Mouse (Mus musculus) heart, embryonic 10.5 days (tissue): ENCODE results near the gene Myrip. TPM values are rescaled to one million over a fixed set of nuclear protein-coding genes. Genes with fewer than 3 reads are reported as not detected.
A peak's percentile ranks its signal among the peaks of the same experiment; 100 is the strongest.
"Not testable (repeated sequence)": the region's sequence is repeated elsewhere in the genome, so short reads cannot be mapped to it uniquely, and the experiment has no call there.

ENCODE experiments used
- DNase-seq: peaks from one replicate; pipeline ENCODE4 v3.0.0-alpha.2; 2017; ENCODE audit warnings: low spot score
- H3K27ac ChIP-seq: fragments of 300-500 bp; sonication (generic); 2 replicates; pipeline ENCODE4 v1.5.1; 2016; ENCODE audit warnings: mild to moderate bottlenecking
- H3K27me3 ChIP-seq: fragments of 300-500 bp; sonication (generic); 2 replicates; pipeline ENCODE4 v1.6.1; 2016; ENCODE audit warnings: mild to moderate bottlenecking; ENCODE audit not compliant: poor library complexity, insufficient read depth, severe bottlenecking
- H3K36me3 ChIP-seq: fragments of 300-500 bp; sonication (generic); 2 replicates; pipeline ENCODE4 v1.6.1; 2016; ENCODE audit warnings: mild to moderate bottlenecking, moderate library complexity
- H3K4me1 ChIP-seq: fragments of 300-500 bp; sonication (generic); 2 replicates; pipeline ENCODE4 v1.6.1; 2016; ENCODE audit warnings: mild to moderate bottlenecking
- H3K4me3 ChIP-seq: fragments of 300-500 bp; sonication (generic); 2 replicates; pipeline ENCODE4 v1.5.1; 2016; ENCODE audit warnings: mild to moderate bottlenecking, moderate library complexity
- H3K9me3 ChIP-seq: fragments of 300-500 bp; sonication (generic); 2 replicates; pipeline ENCODE4 v1.6.1; 2016; ENCODE audit warnings: mild to moderate bottlenecking, moderate library complexity
- WGBS: fragments of 180-500 bp; shearing (Covaris S2); methylation state at CpG from one replicate; pipeline ENCODE4 v1.1.7; 2016; 5-methylcytosine and 5-hydroxymethylcytosine counted together
- polyA plus RNA-seq: library from polyadenylated mRNA; unstranded; fragments of >200 nt; fragmentation: Nextera tagmentation; extraction: Ambion mirVana; gene quantifications from 2 replicates; pipeline ENCODE4 v1.2.1, GENCODE M21; 2016

Gene Myrip
- polyA plus RNA-seq, 1 experiment from 2014 or later = 0.15 TPM

- WGBS = 67% methylated on average over 3 of the region's 3 CpGs
These were observed 61.4 kb downstream of the Myrip start for GRCm38 (mm10) chr9:120362684-120363083.

GRCm38 (mm10) chr9:120364653-120365283 is 63.5 kb downstream of the Myrip start:
- no peak for DNase-seq
- Histone ChIP-seq H3K4me1 (peaks cover 23% of the 10 kb centered on the region), H3K27ac (peak overlapping the region; percentile 65; the same call in 1 of the 2 replicates), H3K36me3 (no peaks in the 10 kb centered on the region), H3K9me3 (no peaks in the 10 kb centered on the region), H3K4me3 (no peak overlapping the region), H3K27me3 (no peaks in the 10 kb centered on the region)
- 69% methylated on average over 19 of the region's 19 CpGs for WGBS

More at GRCm38 (mm10) chr9:120362684-120363083, 61.4 kb downstream of the Myrip start:
- no peak overlapping the region for H3K27ac ChIP-seq
- no peak overlapping the region for H3K4me3 ChIP-seq
- DNase-seq = no peak
- no peaks in the 10 kb centered on the region for H3K27me3 ChIP-seq
- peaks cover 24% of the 10 kb centered on the region for H3K4me1 ChIP-seq
- H3K36me3 ChIP-seq = no peaks in the 10 kb centered on the region
- H3K9me3 ChIP-seq = no peaks in the 10 kb centered on the region

GRCm38 (mm10) chr9:120367526-120367925 is 66.2 kb downstream of the Myrip start:
- DNase-seq = no peak
- Histone ChIP-seq H3K4me3 (no peak overlapping the region), H3K36me3 (no peaks in the 10 kb centered on the region), H3K9me3 (no peaks in the 10 kb centered on the region), H3K4me1 (peaks cover 14% of the 10 kb centered on the region; the same call in 1 of the 2 replicates), H3K27me3 (no peaks in the 10 kb centered on the region), H3K27ac (no peak overlapping the region)
- 95% methylated on average over 1 of the region's 1 CpGs for WGBS

- Histone ChIP-seq H3K27me3 (no peaks in the 10 kb centered on the region), H3K4me3 (no peak overlapping the region), H3K36me3 (no peaks in the 10 kb centered on the region), H3K27ac (no peak overlapping the region), H3K4me1 (no peaks in the 10 kb centered on the region), H3K9me3 (no peaks in the 10 kb centered on the region)
- 83% methylated on average over 5 of the region's 5 CpGs for WGBS
- no peak for DNase-seq
These were observed 70.3 kb downstream of the Myrip start for GRCm38 (mm10) chr9:120371633-120372032.

GRCm38 (mm10) chr9:120372347-120372746 is 71.0 kb downstream of the Myrip start:
- Histone ChIP-seq H3K4me3 (no peak overlapping the region), H3K9me3 (no peaks in the 10 kb centered on the region), H3K4me1 (no peaks in the 10 kb centered on the region), H3K27ac (no peak overlapping the region), H3K27me3 (no peaks in the 10 kb centered on the region), H3K36me3 (no peaks in the 10 kb centered on the region)
- WGBS = 87% methylated on average over 6 of the region's 6 CpGs
- DNase-seq = no peak

GRCm38 (mm10) chr9:120377726-120378125 is 76.4 kb downstream of the Myrip start:
- 33% methylated on average over 11 of the region's 11 CpGs for WGBS
- DNase-seq = no peak

GRCm38 (mm10) chr9:120395188-120395587 is 93.9 kb downstream of the Myrip start:
- 48% methylated on average over 9 of the region's 9 CpGs for whole genome bisulfite sequencing
- 0 out of 2 replicates have a peak, but pooled peaks cover 3% of the 10 kb centered on the region for H3K4me1 ChIP-seq
- no peak overlapping the region for H3K4me3 ChIP-seq
- no peaks in the 10 kb centered on the region for H3K27me3 ChIP-seq
- H3K36me3 ChIP-seq = no peaks in the 10 kb centered on the region
- H3K27ac ChIP-seq = no peak overlapping the region
- H3K9me3 ChIP-seq = no peaks in the 10 kb centered on the region
- no peak for DNase-seq

More at GRCm38 (mm10) chr9:120377726-120378125, 76.4 kb downstream of the Myrip start:
- no peaks in the 10 kb centered on the region for H3K36me3 ChIP-seq
- H3K27ac ChIP-seq = no peak overlapping the region
- no peaks in the 10 kb centered on the region for H3K27me3 ChIP-seq
- H3K9me3 ChIP-seq = no peaks in the 10 kb centered on the region
- no peak overlapping the region for H3K4me3 ChIP-seq
- H3K4me1 ChIP-seq = peaks cover 5% of the 10 kb centered on the region; the same call in 1 of the 2 replicates

GRCm38 (mm10) chr9:120396579-120397185 is 95.4 kb downstream of the Myrip start:
- Histone ChIP-seq H3K27ac (no peak overlapping the region), H3K27me3 (no peaks in the 10 kb centered on the region), H3K9me3 (no peaks in the 10 kb centered on the region), H3K36me3 (no peaks in the 10 kb centered on the region), H3K4me1 (0 out of 2 replicates have a peak, but pooled peaks cover 3% of the 10 kb centered on the region), H3K4me3 (no peak overlapping the region)
- WGBS = 83% methylated on average over 7 of the region's 7 CpGs
- no peak for DNase-seq

GRCm38 (mm10) chr9:120398289-120398688 is 97.0 kb downstream of the Myrip start:
- no peaks in the 10 kb centered on the region for H3K36me3 ChIP-seq
- no peaks in the 10 kb centered on the region for H3K27me3 ChIP-seq
- H3K27ac ChIP-seq = no peak overlapping the region
- H3K4me1 ChIP-seq = peaks cover 18% of the 10 kb centered on the region
- DNase-seq = no peak
- WGBS = 86% methylated on average over 8 of the region's 8 CpGs
- H3K9me3 ChIP-seq = no peaks in the 10 kb centered on the region
- no peak overlapping the region for H3K4me3 ChIP-seq

GRCm38 (mm10) chr9:120399537-120399936 is 98.2 kb downstream of the Myrip start:
- WGBS = 81% methylated on average over 2 of the region's 2 CpGs
- H3K27me3 ChIP-seq, H3K36me3 ChIP-seq, H3K9me3 ChIP-seq, H3K4me3 ChIP-seq, H3K27ac ChIP-seq, DNase-seq: not testable (repeated sequence)
- H3K4me1 ChIP-seq = peaks cover 26% of the 10 kb centered on the region

GRCm38 (mm10) chr9:120402368-120402767 is 101.1 kb downstream of the Myrip start:
- Histone ChIP-seq H3K4me3 (no peak overlapping the region), H3K9me3 (no peaks in the 10 kb centered on the region), H3K4me1 (peaks cover 23% of the 10 kb centered on the region), H3K36me3 (no peaks in the 10 kb centered on the region), H3K27ac (peak overlapping the region; percentile 86), H3K27me3 (no peaks in the 10 kb centered on the region)
- peak; percentile 81 for DNase-seq
- WGBS = 53% methylated on average over 3 of the region's 3 CpGs

- Histone ChIP-seq H3K27ac (peak overlapping the region; percentile 86), H3K9me3 (no peaks in the 10 kb centered on the region), H3K4me3 (no peak overlapping the region), H3K27me3 (no peaks in the 10 kb centered on the region), H3K4me1 (peaks cover 23% of the 10 kb centered on the region), H3K36me3 (no peaks in the 10 kb centered on the region)
- WGBS = 66% methylated on average over 5 of the region's 5 CpGs
- no peak for DNase-seq
These were observed 102.3 kb downstream of the Myrip start for GRCm38 (mm10) chr9:120403661-120404060.

GRCm38 (mm10) chr9:120409663-120410181 is 108.4 kb downstream of the Myrip start:
- Histone ChIP-seq H3K27me3 (0 out of 2 replicates have a peak, but pooled peaks cover 6% of the 10 kb centered on the region), H3K4me1 (peaks cover 11% of the 10 kb centered on the region; the same call in 1 of the 2 replicates), H3K9me3 (no peaks in the 10 kb centered on the region), H3K4me3 (no peak overlapping the region), H3K27ac (no peak overlapping the region), H3K36me3 (no peaks in the 10 kb centered on the region)
- no peak for DNase-seq
- WGBS = 84% methylated on average over 17 of the region's 17 CpGs
